Mouse (Mus musculus): ENCODE data around the gene Dhrs3.

Dhrs3 gene

DNA sequence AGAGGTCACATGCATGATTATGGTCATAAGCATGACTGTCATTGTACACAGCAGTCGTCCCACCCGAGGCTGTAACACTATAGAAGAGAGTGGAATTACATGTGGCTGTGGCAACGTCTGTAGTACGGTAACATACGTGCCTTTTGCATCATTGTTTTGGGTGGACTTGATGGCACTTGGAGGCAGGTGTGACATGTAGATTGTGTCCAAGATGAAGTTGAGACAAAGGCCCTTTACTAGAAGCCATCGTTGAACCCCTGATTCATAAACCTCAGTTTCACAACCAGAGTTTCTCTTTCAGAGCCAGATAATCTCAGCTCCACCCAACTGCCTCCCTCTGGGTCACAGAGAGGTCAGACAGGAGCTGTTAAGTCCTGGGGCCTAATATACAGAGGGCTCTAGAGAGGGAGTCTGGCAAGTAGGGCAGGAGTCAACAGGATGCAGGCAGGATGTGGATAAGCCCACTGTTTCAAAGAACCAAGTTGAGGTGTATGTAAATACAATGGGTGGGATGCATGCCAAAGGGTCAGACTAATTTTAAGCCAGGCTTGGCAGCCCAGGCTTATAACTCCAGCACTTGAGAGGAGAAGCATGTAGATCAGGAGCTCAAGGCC lies 5.5 kb downstream of the Dhrs3 start:
- no peak for DNase-seq (ENCODE audit: low spot score in 2 of 2)

- DNase-seq (ENCODE audit: low spot score in 2 of 2) = no peak
These were observed 6.1 kb downstream of the Dhrs3 start for GRCm38 (mm10) chr4:144898737-144899136.

DNA sequence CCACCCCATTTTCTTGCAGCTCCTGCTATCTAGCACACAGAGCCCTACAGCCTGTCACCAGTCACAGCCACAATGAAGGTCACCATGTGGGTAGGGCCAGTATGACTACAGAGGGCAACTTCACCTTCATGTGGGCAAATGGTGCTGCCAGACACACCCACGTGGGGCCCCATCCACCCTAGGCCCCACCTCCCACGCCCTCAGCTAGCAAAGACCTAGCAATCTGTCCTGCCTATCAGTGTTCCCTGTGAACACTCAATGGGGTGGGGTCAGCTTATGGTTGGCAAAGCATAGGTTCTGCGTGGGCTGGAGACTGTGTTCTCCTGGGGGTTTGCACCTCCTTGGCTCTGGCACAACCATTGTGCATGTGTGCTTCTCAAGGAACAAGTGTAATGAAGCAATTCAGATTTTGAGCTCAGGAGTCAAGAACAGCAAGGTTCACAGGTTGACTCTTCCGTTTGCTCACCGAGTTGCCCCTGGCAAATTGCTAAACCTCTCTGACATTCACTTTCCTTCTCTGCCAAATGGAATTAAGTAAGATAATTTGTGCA lies 9.0 kb downstream of the Dhrs3 start:
- DNase-seq (ENCODE audit: low spot score in 2 of 2) = no peak

DNA sequence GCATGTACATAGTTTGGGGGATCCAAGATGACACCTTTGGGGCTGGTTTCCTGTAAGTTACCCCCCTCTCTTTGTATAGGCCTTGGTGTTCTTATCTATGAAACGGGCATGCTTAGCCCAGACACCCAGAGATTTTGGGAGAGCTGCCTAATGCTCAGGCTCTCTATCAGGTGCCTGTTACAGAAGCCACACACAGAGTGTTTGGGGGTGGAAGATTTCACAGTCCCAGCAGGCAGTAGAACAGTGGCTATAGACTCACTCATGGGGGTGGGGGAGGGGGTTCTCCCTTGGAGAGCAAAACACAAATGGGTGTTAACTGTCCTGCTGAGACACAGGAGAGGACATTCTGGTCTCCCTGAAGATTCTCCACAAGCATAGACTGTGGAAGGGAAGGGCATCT lies 10.5 kb downstream of the Dhrs3 start:
- no peak for DNase-seq (ENCODE audit: low spot score in 2 of 2)

- no peak for DNase-seq (ENCODE audit: low spot score in 2 of 2)
These were observed 11.3 kb downstream of the Dhrs3 start for GRCm38 (mm10) chr4:144903932-144904331.

DNA sequence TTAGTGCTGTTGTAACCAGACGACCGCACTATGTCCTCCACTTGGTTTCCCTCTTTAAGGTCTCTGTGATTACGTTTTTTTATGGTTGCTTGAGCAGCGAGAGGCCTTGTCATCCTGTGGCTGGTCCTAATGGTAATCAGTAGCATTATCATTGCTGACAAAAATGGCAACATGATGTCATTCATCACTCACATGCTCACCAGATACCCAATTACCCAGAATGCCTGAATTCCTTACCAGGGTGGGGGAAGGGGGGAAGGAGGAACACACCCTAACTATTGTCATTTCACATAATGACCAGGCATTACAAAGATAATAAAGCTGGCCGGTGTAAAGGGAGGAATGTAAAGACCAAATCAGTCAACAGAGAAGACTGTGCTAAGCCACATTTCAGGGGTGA lies 12.5 kb downstream of the Dhrs3 start:
- DNase-seq (ENCODE audit: low spot score in 2 of 2) = no peak

- DNase-seq (ENCODE audit: low spot score in 2 of 2) = no peak
These were observed 13.6 kb downstream of the Dhrs3 start for GRCm38 (mm10) chr4:144906001-144906889.

DNA sequence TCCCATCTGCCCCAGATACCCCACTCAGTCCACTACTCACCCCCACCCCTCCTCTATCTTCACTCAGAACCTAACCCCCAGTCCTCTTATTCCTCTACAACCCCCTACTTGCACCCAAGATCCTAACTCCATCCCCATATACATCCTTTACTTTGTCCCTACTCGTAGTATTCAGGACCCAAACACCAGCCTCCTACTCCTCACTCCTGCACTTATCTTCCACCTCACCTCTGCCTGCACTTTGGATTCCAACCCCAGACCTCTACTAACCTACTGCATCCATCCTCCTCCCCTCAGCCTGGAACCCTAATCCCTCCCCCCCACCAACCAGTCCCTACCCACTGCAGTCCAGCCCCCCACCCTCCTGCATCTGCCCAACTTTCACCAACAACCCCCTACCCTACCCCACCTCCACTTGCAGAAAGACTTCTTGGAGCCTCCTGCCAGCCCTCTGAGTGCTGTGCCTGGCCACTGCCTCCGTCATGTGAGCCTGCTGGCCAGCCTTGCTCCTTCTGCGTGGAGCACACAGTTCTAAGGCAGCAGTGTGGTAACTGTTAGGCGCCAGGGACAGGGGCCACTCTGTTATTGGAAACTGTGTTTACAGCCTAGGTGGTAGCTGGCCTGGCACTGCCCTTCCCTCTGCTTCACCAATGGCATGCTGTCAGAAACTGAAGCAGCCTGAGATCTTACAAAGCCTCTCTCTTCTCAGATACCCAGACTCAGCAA lies 14.5 kb downstream of the Dhrs3 start:
- DNase-seq (ENCODE audit: low spot score in 2 of 2) = no peak

DNA sequence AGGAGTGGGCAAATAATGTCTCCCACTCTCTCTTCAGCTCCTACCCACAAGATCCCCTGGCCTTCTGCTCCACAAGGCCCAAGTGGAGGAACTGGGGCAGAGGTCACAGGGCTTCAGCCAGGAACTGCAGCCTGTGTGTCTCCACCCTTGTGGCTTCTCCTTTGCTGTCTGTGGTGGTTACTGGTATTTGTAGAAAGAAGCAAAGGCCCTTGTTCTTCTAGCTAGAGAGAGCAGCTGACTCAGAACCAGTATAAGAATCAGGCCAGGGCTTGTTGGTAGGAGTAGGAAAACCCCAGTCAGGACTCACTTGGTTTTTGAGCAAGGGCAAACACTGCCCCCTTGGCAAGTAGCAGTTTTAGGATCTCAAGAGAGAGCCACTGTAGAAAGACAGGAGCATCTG lies 16.2 kb downstream of the Dhrs3 start:
- no peak for DNase-seq (ENCODE audit: low spot score in 2 of 2)

DNA sequence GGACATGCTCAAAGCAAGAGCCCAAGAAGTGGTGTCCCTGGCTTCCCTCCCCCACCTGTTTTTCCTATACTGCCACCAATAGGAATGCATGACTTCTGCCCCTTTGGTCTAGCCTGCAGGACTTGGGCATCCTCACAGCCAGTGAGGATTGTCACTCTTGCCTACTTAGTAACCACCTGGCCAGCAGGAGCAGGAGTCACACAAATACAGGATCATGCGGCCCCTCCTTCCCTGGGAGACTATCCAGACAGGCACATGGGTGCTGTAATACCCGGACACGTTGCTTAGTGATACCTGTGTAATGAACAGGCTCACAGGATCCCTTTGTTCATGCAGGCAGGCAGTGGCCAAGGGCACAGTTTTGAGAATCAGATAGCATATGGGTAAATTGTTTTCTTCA lies 17.7 kb downstream of the Dhrs3 start:
- no peak for DNase-seq (ENCODE audit: low spot score in 2 of 2)

DNA sequence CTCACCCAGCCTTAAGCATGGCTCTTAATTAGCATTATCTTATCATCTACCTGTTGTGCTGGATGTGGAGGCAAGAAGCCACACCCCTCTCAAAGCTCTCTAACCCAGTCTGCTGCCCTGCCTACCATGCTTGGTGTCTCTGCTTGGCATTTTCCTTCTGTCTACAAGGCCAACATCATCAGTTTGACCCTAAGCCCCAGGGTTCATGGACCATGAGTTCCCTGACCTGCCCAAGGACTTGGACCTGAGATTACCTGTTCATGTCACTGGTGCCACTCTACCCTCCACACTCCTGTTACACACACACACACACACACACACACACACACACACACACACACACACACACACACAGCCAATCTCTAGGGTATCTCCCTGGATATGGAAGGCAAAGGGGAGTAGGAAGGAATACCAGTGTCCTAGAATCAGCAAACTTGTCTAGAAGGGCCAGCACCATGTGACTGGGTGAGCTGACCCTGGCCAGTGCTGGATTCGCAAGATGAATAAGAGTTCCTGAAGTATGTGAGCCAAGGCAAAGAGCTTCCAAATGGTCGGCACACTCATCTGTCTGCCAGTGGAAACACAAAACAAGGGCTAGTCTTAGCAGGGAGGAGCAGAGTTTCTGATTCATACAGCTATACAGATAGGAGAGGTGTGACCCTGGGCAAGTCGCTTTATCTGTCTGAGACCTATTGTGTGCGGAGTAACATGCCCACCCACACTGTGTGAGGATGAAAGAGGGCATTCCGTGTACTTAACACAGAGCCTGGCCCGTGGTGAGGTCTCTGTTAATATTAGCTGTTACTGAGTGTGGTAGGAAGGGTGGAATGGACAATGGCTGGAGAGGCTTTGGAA lies 20.9 kb downstream of the Dhrs3 start:
- DNase-seq (ENCODE audit: low spot score in 2 of 2) = no peak

GRCm38 (mm10) chr4:144916520-144916919 lies 23.9 kb downstream of the Dhrs3 start:
- no peak for DNase-seq (ENCODE audit: low spot score in 2 of 2)

- DNase-seq (ENCODE audit: low spot score in 2 of 2) = no peak
These were observed 24.5 kb downstream of the Dhrs3 start for GRCm38 (mm10) chr4:144917101-144917500.

GRCm38 (mm10) chr4:144918501-144918900 lies 25.9 kb downstream of the Dhrs3 start:
- DNase-seq (ENCODE audit: low spot score in 2 of 2) = no peak

- no peak for DNase-seq (ENCODE audit: low spot score in 2 of 2)
These were observed 36.2 kb downstream of the Dhrs3 start for GRCm38 (mm10) chr4:144928693-144929436.

GRCm38 (mm10) chr4:144929811-144930221 lies 37.2 kb downstream of the Dhrs3 start:
- DNase-seq (ENCODE audit: low spot score in 2 of 2) = peak; percentile 14 to 48

DNA sequence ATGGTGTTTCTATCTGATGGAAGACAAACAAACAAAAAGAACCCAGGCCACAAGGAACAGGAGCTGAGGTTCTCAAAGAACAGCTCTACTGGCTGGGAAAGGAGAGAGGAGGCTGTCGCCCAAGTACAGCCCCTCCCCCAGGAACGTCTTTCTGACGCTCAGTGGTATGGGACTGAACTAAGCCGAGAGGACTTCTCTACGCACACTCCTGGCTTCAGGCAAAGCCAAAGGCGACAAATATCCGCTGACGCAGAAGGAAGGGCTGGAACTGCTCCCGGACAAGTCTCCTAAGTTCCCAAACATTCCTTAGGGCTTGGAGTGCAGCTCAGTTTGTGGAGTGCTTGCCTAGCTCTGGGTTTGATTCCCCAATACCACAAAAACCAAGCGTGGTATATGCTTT lies 37.7 kb downstream of the Dhrs3 start:
- DNase-seq (ENCODE audit: low spot score in 2 of 2) = no peak

DNA sequence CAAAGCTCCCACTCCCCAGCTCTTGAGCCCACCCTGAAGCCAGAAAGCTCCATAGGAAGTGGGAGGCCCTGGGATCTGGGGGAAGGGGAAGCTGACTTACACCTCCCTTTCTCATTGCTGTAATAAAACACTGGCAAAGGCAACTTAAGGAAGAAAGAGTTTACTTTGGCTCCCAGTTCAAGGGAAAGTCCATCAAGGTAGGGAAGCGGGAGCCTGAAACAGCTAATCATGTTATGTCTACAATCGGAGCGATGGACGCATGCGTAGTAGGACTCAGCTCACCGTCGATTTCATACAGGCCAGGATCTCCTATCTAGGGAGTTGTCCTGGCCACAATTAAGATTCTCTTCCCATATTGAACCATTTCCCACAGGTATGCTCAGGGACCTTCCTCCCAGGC lies 38.5 kb downstream of the Dhrs3 start:
- no peak for DNase-seq (ENCODE audit: low spot score in 2 of 2)

DNA sequence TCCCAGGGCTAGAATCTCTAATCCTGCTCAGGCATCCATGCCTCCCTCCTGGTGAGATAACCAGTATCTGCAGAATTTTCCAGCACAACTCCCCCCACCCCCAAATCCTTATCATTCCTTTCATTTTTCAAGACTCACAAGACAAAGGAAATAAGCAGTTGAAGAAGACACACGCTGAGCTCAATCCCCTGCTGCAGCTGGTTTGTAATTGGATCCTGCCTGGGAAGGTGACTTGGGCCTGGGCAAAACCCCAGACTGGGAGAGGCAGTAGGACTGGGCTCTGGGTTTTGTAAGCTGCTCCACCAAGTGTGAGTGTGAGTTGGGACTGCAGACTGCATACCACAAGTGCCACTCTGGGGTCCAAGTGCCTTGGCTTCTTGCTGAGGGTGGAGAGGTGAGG lies 41.9 kb downstream of the Dhrs3 start:
- no peak for DNase-seq (ENCODE audit: low spot score in 2 of 2)

GRCm38 (mm10) chr4:144936563-144937154 lies 44.0 kb downstream of the Dhrs3 start:
- DNase-seq (ENCODE audit: low spot score in 2 of 2) = no peak
